Mouse (Mus musculus) frontal cortex, adult (tissue): ENCODE data around the gene Mdh2.

Source experiments
- ATAC-seq: cut with Nextera tagmentation; 2 replicates; pipeline ENCODE4 v1.9.2; 2017; ENCODE audit warnings: mild to moderate bottlenecking, moderate library complexity, mixed read lengths; ENCODE audit not compliant: low TSS enrichment

Mdh2 gene

DNA sequence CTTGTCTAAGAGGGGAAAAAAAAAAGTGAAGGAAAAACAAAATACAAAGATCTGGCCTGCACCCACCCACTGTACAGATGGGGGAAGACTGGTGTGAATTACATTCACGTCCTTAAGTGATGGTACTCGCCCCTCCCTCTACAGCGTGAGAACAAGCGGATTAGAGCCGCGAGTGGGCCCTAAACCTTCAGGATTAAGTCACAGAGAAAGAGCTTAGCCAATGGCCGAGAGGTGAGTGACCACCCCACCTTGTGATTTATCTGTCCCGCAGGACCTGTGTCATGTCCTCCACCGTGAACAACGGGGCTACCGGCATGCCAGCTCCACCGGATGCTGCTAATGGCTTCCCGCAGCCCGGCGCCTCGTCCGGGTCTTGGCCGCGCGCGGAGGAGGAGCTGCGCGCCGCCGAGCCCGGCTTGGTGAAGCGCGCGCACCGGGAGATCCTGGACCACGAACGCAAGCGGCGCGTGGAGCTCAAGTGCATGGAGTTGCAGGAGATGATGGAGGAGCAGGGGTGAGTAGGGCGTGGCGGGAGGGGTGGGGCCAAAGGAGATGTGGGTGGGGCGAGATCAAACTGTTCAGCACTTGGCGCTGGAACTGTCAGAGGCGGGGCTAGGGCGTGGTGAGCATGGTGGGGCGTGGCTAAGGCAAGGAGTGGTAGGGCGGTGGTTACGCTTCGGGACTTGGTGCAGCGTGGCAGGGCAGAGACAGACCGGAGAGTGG is 56.6 kb downstream of the Mdh2 start:
- ATAC-seq = peak; percentile 57

- ATAC-seq = no peak; the same call in 1 of the 2 replicates
Measured at GRCm38 (mm10) chr5:135835492-135835858, 57.2 kb downstream of the Mdh2 start.

DNA sequence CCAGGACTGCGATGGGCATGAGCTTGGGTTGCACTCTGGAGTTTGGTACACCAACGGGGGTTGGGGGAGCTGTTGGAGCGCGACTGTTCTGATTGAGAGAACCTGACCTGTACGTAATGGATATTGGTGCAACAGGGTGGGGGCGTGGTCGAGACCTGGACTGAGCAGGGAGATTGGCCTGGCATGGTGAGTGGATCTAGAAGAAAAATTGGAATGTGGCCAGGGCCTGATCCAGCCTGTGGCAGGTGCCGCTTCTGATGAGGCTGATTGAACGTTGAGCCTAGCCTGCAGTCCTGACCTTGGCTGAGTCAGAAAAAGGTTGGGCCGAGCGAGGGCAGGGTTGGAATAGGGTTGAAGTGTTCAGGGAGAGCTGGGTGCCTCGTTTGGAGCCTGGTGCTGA is 57.7 kb downstream of the Mdh2 start:
- ATAC-seq = no peak
